Mouse (Mus musculus) liver, adult 2 months (tissue): Measurements from ENCODE around the gene Tbx4. TPM values are rescaled to one million over a fixed set of nuclear protein-coding genes. Genes with fewer than 3 reads are reported as not detected.

Experiments used
- DNase-seq: peaks from one replicate; pipeline ENCODE4 v3.0.0-alpha.2; 2011; ENCODE audit warnings: low read depth, low spot score; ENCODE audit errors: extremely low read depth
- H3K27ac ChIP-seq: fragments of 200-500 bp; replicated peaks from 2 replicates; pipeline ENCODE4 v1.5.1; 2012; ENCODE audit warnings: low read depth, mild to moderate bottlenecking, control low read depth, inconsistent platforms, low read length; ENCODE audit not compliant: insufficient read depth
- H3K27me3 ChIP-seq: fragments of 200-500 bp; 2 replicates; pipeline ENCODE4 v1.6.1; 2012; ENCODE audit warnings: mild to moderate bottlenecking, moderate library complexity, low read length, inconsistent platforms; ENCODE audit not compliant: control insufficient read depth, insufficient read depth
- H3K36me3 ChIP-seq: fragments of 200-500 bp; 2 replicates; pipeline ENCODE4 v1.6.1; 2012; ENCODE audit warnings: low read length, inconsistent platforms; ENCODE audit not compliant: control insufficient read depth, insufficient read depth
- H3K4me1 ChIP-seq: fragments of 200-500 bp; 2 replicates; pipeline ENCODE4 v1.6.1; 2011; ENCODE audit warnings: low read length; ENCODE audit not compliant: control insufficient read depth, insufficient read depth
- H3K4me3 ChIP-seq: fragments of 200-500 bp; 2 replicates; pipeline ENCODE4 v1.5.1; 2011; ENCODE audit warnings: low read depth, mild to moderate bottlenecking, control low read depth, low read length, moderate library complexity; ENCODE audit not compliant: insufficient read depth
- H3K79me2 ChIP-seq: fragments of 200-500 bp; 2 replicates; pipeline ENCODE4 v1.6.1; 2012; ENCODE audit warnings: inconsistent platforms, mild to moderate bottlenecking, low read length, moderate library complexity; ENCODE audit not compliant: control insufficient read depth, insufficient read depth
- H3K9ac ChIP-seq: fragments of 200-500 bp; 2 replicates; pipeline ENCODE4 v1.6.1; 2012; ENCODE audit warnings: low read depth, mild to moderate bottlenecking, control low read depth, inconsistent platforms, low read length
- CTCF ChIP-seq: fragments of 200-500 bp; IDR thresholded peaks from 2 replicates; pipeline ENCODE4 v1.5.1; 2011; ENCODE audit warnings: low read depth, low read length, control low read depth
- POLR2A ChIP-seq: fragments of 200-500 bp; IDR thresholded peaks from 2 replicates; pipeline ENCODE4 v1.6.1; 2011; ENCODE audit warnings: low read length, control low read depth; ENCODE audit not compliant: insufficient read depth; ENCODE audit errors: extremely low read depth
- WGBS: fragments of 180-500 bp; shearing (Covaris S2); methylation state at CpG from one replicate; pipeline ENCODE4 v1.1.7; 2018; 5-methylcytosine and 5-hydroxymethylcytosine counted together
- polyA plus RNA-seq: library from polyadenylated mRNA; depleted of rRNA; stranded (reverse); fragments of >200 nt; gene quantifications from 2 replicates; pipeline ENCODE4 v1.2.3, GENCODE M21; 2012; rRNA removed
- total RNA-seq: library from RNA; depleted of rRNA; stranded (reverse); fragments of >200 nt; gene quantifications from 2 replicates; pipeline ENCODE4 v1.2.3, GENCODE M21; 2014; rRNA removed

The Tbx4 gene
- total RNA-seq (not detected in 2 replicates), polyA plus RNA-seq (0.02 TPM in 1 of 2 replicates, not detected in the other)

DNA sequence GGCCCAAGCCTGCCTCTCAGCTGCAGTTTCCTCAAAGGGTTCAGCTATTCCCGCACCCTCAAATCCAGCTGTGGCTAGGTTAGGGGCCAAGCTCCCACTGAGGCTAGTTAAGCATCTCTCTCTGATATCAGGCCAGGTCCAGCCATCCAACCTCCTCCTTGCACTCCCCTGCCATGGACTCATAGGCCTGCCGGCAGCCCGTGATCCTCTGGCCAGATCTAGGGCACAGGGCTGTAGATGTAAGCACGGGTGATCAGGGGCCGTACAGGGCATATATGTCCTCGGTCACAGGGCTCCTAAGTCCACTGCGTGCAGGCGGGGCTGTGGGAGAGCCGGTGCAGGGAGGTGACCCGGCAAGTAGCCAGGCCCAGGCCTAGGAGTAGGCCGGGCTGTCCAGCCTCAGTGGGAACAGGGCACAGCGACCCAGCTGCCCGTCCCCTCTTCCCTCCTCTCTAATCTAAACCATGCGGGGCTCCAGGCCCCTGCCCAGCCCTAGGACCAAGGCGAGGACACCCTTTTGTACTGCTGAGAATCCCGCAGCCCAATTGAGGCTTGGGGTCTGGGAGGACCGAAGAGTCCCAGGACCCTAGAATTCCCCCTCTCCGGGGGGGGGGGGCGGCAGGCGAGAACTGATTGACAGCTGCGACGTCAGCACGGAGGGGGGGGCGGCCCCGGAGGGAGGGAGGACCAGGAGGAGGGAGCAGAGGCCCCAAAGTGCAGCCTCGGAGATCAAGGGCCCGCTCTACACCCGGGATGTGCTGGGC lies at the start of gene Tbx4:
Gene Tbx4 (plus strand): TSS at position 758 of the 764 bp plus-strand sequence.
- no peak within 1 kb of the TSS for H3K4me3 ChIP-seq
- no peak within 1 kb of the TSS for H3K9ac ChIP-seq
- TF ChIP-seq POLR2A, result no peak
- no peak for TF ChIP-seq CTCF
- WGBS, result 25% methylated on average over 25 of the region's 28 CpGs
- no peak for DNase-seq
- no peaks in the 10 kb centered on the region for H3K36me3 ChIP-seq
- H3K27me3 ChIP-seq, result peaks cover 42% of the 10 kb centered on the region
- no peaks in the 10 kb centered on the region for H3K79me2 ChIP-seq
- no peak within 1 kb of the TSS for H3K27ac ChIP-seq
- H3K4me1 ChIP-seq, result no peaks in the 10 kb centered on the region

GRCm38 (mm10) chr11:85836523-85837290 lies 49.5 kb upstream of the Tbx4 start:
- TF ChIP-seq CTCF (no peak), POLR2A (no peak)
- peaks cover 45% of the 10 kb centered on the region for H3K27me3 ChIP-seq
- H3K36me3 ChIP-seq, result no peaks in the 10 kb centered on the region
- no peaks in the 10 kb centered on the region for H3K4me1 ChIP-seq
- DNase-seq, result no peak
- H3K4me3 ChIP-seq, result peak overlapping the region; percentile 3; the same call in 1 of the 2 replicates
- H3K9ac ChIP-seq, result peak overlapping the region; percentile 53; the same call in 1 of the 2 replicates
- 19% methylated on average over 32 of the region's 32 CpGs for WGBS
- no peaks in the 10 kb centered on the region for H3K79me2 ChIP-seq
- no peak overlapping the region for H3K27ac ChIP-seq

GRCm38 (mm10) chr11:85837291-85837647 lies 49.0 kb upstream of the Tbx4 start:
- no peaks in the 10 kb centered on the region for H3K79me2 ChIP-seq
- DNase-seq, result no peak
- H3K27ac ChIP-seq, result no peak overlapping the region
- TF ChIP-seq CTCF (no peak), POLR2A (no peak)
- H3K4me1 ChIP-seq, result no peaks in the 10 kb centered on the region
- H3K27me3 ChIP-seq, result peaks cover 40% of the 10 kb centered on the region
- H3K4me3 ChIP-seq, result peak overlapping the region; percentile 3; the same call in 1 of the 2 replicates
- H3K36me3 ChIP-seq, result no peaks in the 10 kb centered on the region
- WGBS, result 17% methylated on average over 18 of the region's 18 CpGs
- peak overlapping the region; percentile 53; the same call in 1 of the 2 replicates for H3K9ac ChIP-seq

GRCm38 (mm10) chr11:85837648-85838423 lies 48.4 kb upstream of the Tbx4 start:
- WGBS, result 16% methylated on average over 67 of the region's 67 CpGs

DNA sequence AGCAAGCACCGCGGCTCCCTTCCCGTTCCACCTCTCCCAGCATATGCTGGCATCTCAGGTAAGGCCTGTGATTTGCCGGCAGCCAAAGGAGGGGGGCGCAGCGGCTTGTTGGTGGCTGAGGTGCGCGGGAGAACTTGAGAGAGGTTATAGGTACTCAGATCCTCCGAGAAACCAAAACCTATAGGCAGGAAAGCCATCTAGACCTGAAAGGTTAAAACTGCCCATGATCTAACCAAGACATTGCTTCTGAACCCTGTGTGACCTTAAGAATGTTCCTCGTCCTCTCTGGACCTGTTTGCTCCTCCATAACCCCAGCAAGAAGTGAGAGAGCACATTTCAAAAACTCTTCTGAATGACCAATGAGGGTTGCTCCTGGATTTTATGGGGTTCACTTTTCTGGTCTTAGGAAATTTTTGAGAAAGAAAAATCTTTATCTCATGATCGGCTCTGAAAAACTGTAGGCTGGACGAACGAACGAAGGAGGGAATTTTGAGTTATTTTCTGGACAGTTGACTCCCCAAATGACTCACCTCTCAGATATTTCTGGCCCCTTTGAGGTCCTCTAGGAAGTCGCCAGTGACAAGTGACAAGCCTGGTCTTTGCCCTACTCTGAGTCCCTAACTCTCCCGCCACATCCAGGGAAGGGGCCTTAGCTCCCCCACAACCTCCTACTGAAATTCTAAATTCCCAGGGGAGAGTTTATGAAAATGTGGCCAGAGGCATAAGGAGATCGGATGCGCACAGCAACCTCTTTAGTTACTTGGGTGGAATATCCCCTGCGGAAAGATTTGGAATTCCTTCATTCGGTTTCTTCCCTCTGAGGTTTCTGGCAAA lies 47.6 kb upstream of the Tbx4 start:
- no peak overlapping the region; the same call in 1 of the 2 replicates for H3K4me3 ChIP-seq
- no peaks in the 10 kb centered on the region for H3K79me2 ChIP-seq
- peaks cover 6% of the 10 kb centered on the region; the same call in 1 of the 2 replicates for H3K4me1 ChIP-seq
- 28% methylated on average over 20 of the region's 20 CpGs for WGBS
- no peak overlapping the region for H3K9ac ChIP-seq
- no peak for TF ChIP-seq CTCF
- H3K36me3 ChIP-seq, result no peaks in the 10 kb centered on the region
- H3K27me3 ChIP-seq, result peaks cover 32% of the 10 kb centered on the region
- DNase-seq, result no peak
- H3K27ac ChIP-seq, result no peak overlapping the region

More at GRCm38 (mm10) chr11:85837648-85838423, 48.4 kb upstream of the Tbx4 start:
- TF ChIP-seq CTCF (no peak), POLR2A (no peak)
- Histone ChIP-seq H3K4me3 (peak overlapping the region; percentile 2; the same call in 1 of the 2 replicates), H3K9ac (no peak overlapping the region), H3K27ac (no peak overlapping the region), H3K79me2 (no peaks in the 10 kb centered on the region), H3K27me3 (peaks cover 35% of the 10 kb centered on the region), H3K4me1 (peaks cover 4% of the 10 kb centered on the region; the same call in 1 of the 2 replicates), H3K36me3 (no peaks in the 10 kb centered on the region)
- no peak for DNase-seq
